Mouse (Mus musculus) fat pad, adult 2 months (tissue): ENCODE results near the gene Nat9.

Experiments
- DNase-seq: peaks from one replicate; pipeline ENCODE4 v3.0.0-alpha.2; 2011; ENCODE audit warnings: low read depth, low spot score; ENCODE audit errors: extremely low read depth

Gene Nat9

GRCm38 (mm10) chr11:115157933-115158719 is 29.5 kb downstream of the Nat9 start:
- DNase-seq: no peak

GRCm38 (mm10) chr11:115155053-115155634 is 32.5 kb downstream of the Nat9 start:
- no peak for DNase-seq

- no peak for DNase-seq
Measured at GRCm38 (mm10) chr11:115153699-115154292, 33.9 kb downstream of the Nat9 start.

GRCm38 (mm10) chr11:115153088-115153487 is 34.6 kb downstream of the Nat9 start:
- DNase-seq: no peak

GRCm38 (mm10) chr11:115151755-115152429 is 35.8 kb downstream of the Nat9 start:
- DNase-seq: no peak

- DNase-seq: no peak
Measured at GRCm38 (mm10) chr11:115150741-115151254, 36.9 kb downstream of the Nat9 start.

GRCm38 (mm10) chr11:115147813-115148212 is 39.8 kb downstream of the Nat9 start:
- no peak for DNase-seq

- DNase-seq: no peak
Measured at GRCm38 (mm10) chr11:115141970-115142369, 45.7 kb downstream of the Nat9 start.

- no peak for DNase-seq
Measured at GRCm38 (mm10) chr11:115138597-115139262, 48.9 kb downstream of the Nat9 start.

GRCm38 (mm10) chr11:115133800-115134199 is 53.9 kb downstream of the Nat9 start, which contains the start of gene Cd300lf:
TSS of gene Cd300lf (minus strand) at chr11:115133992.
- no peak for DNase-seq
